Mouse (Mus musculus): ENCODE data around the gene Krtap24-1.
A peak's percentile ranks its signal among the peaks of the same experiment; 100 is the strongest.

The Krtap24-1 gene

GRCm38 (mm10) chr16:88563045-88563913 is 48.8 kb downstream of the Krtap24-1 start, which contains the start of gene Cldn8:
Gene Cldn8 (minus strand): TSS chr16:88563183.
- peak; percentile 46 to 50 for DNase-seq

GRCm38 (mm10) chr16:88561617-88562164 is 50.4 kb downstream of the Krtap24-1 start:
- no peak for DNase-seq

Measured in kidney, postnatal 4 days (tissue).